Mouse (Mus musculus): ENCODE data around the gene Fxyd5. TPM values are rescaled to one million over a fixed set of nuclear protein-coding genes. Genes with fewer than 3 reads are reported as not detected.

Gene Fxyd5
- polyA plus RNA-seq, 2 experiments: 17.4 to 28.8 TPM

DNA sequence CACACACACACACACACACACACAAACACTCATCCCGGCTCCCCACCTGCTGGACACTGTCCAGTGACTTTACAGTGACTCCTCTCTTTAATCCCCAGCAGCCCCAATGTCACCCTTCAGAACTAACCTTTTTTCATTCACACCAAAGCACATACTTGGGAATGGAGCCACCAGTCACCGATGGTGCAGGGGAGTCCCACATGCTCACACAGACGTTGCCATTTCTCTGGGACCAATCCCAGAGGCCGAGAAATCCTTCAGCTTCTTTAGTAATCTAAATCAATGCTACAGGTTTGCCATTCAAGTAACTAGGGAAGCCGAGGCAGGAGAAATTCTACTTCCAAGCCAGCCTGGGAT is 32.4 kb upstream of the Fxyd5 start:
- H3K4me3 ChIP-seq (replicated peaks; ENCODE audit: low read length): no peak overlapping the region
- H3K9me3 ChIP-seq (ENCODE audit: control insufficient read depth, low read length): no peaks in the 10 kb centered on the region
- no peak overlapping the region for H3K4me2 ChIP-seq (replicated peaks; ENCODE audit: low read depth, low read length, severe bottlenecking)
- ATAC-seq (ENCODE audit: low FRiP score, low read depth): no peak
- no peaks in the 10 kb centered on the region for H3K27me3 ChIP-seq (ENCODE audit: control insufficient read depth, insufficient read depth, low read length)
- DNase-seq (ENCODE audit: low spot score): no peak
- H3K4me1 ChIP-seq (ENCODE audit: control insufficient read depth, insufficient read depth, low read length): peaks cover 11% of the 10 kb centered on the region; the same call in 1 of the 2 replicates
- H3K9ac ChIP-seq (ENCODE audit: low read depth, low read length, severe bottlenecking): no peak overlapping the region
- no peaks in the 10 kb centered on the region for H3K36me3 ChIP-seq (ENCODE audit: control insufficient read depth, insufficient read depth, low read length)
- H3K27ac ChIP-seq (replicated peaks; ENCODE audit: low read depth, low read length): no peak overlapping the region
- no peak for TF ChIP-seq POLR2A (IDR thresholded peaks at IDR 0.05; ENCODE audit: borderline replicate concordance, extremely low read depth, insufficient read depth, insufficient read length)
- 63% methylated on average over 5 of the region's 5 CpGs for WGBS

DNA sequence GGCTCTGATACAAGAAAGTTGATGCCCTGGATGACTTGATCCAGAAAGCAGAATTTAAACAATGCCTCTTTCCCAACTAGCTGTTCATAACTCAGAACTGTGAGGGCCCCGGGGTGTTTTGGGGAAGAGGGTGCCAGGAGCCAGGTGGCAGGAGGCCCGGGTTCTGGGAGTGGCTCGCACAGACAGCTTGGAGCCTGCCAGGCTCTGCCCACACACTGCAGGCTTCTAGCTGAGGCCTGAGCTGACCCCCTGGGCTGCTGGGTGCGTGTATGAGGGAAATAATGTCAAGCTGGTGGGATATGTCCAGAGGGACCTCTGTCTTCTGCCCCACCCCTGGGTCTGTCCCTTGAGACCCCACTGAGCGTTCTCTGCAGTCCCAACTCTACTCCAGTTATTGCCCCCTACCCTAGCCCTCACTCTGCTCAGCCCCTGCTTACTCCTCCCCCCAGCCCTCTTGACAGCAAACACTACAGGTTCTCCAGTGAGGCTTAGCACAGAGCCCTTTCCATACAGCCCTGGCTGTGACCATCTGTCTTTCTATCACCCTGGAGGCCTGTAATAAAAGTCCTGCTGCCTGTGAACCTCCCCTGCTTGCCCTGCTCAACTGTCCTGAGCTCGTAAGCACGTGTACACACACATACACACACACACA is 31.9 kb upstream of the Fxyd5 start:
- Histone ChIP-seq H3K4me3 (replicated peaks; ENCODE audit: low read length) (no peak overlapping the region), H3K36me3 (ENCODE audit: control insufficient read depth, insufficient read depth, low read length) (no peaks in the 10 kb centered on the region), H3K27me3 (ENCODE audit: control insufficient read depth, insufficient read depth, low read length) (no peaks in the 10 kb centered on the region), H3K27ac (replicated peaks; ENCODE audit: low read depth, low read length) (no peak overlapping the region), H3K4me2 (replicated peaks; ENCODE audit: low read depth, low read length, severe bottlenecking) (no peak overlapping the region), H3K9ac (ENCODE audit: low read depth, low read length, severe bottlenecking) (no peak overlapping the region), H3K4me1 (ENCODE audit: control insufficient read depth, insufficient read depth, low read length) (peaks cover 11% of the 10 kb centered on the region; the same call in 1 of the 2 replicates), H3K9me3 (ENCODE audit: control insufficient read depth, low read length) (no peaks in the 10 kb centered on the region)
- no peak for TF ChIP-seq POLR2A (IDR thresholded peaks at IDR 0.05; ENCODE audit: borderline replicate concordance, extremely low read depth, insufficient read depth, insufficient read length)
- 49% methylated on average over 7 of the region's 7 CpGs for WGBS
- DNase-seq (ENCODE audit: low spot score): no peak
- ATAC-seq (ENCODE audit: low FRiP score, low read depth): no peak

GRCm38 (mm10) chr7:31073546-31073945 is 31.3 kb upstream of the Fxyd5 start:
- Histone ChIP-seq H3K9ac (ENCODE audit: low read depth, low read length, severe bottlenecking) (no peak overlapping the region), H3K27ac (replicated peaks; ENCODE audit: low read depth, low read length) (no peak overlapping the region), H3K4me2 (replicated peaks; ENCODE audit: low read depth, low read length, severe bottlenecking) (no peak overlapping the region), H3K4me3 (replicated peaks; ENCODE audit: low read length) (no peak overlapping the region), H3K36me3 (ENCODE audit: control insufficient read depth, insufficient read depth, low read length) (no peaks in the 10 kb centered on the region), H3K4me1 (ENCODE audit: control insufficient read depth, insufficient read depth, low read length) (peaks cover 16% of the 10 kb centered on the region; the same call in 1 of the 2 replicates), H3K9me3 (ENCODE audit: control insufficient read depth, low read length) (no peaks in the 10 kb centered on the region), H3K27me3 (ENCODE audit: control insufficient read depth, insufficient read depth, low read length) (no peaks in the 10 kb centered on the region)
- DNase-seq (ENCODE audit: low spot score) (no peak), ATAC-seq (ENCODE audit: low FRiP score, low read depth) (no peak)
- TF ChIP-seq POLR2A (IDR thresholded peaks at IDR 0.05; ENCODE audit: borderline replicate concordance, extremely low read depth, insufficient read depth, insufficient read length): no peak

- Histone ChIP-seq H3K4me2 (replicated peaks; ENCODE audit: low read depth, low read length, severe bottlenecking) (no peak overlapping the region), H3K36me3 (ENCODE audit: control insufficient read depth, insufficient read depth, low read length) (no peaks in the 10 kb centered on the region), H3K27ac (replicated peaks; ENCODE audit: low read depth, low read length) (no peak overlapping the region), H3K4me1 (ENCODE audit: control insufficient read depth, insufficient read depth, low read length) (peaks cover 23% of the 10 kb centered on the region), H3K9me3 (ENCODE audit: control insufficient read depth, low read length) (no peaks in the 10 kb centered on the region), H3K9ac (ENCODE audit: low read depth, low read length, severe bottlenecking) (no peak overlapping the region), H3K27me3 (ENCODE audit: control insufficient read depth, insufficient read depth, low read length) (no peaks in the 10 kb centered on the region), H3K4me3 (replicated peaks; ENCODE audit: low read length) (no peak overlapping the region)
- TF ChIP-seq POLR2A (IDR thresholded peaks at IDR 0.05; ENCODE audit: borderline replicate concordance, extremely low read depth, insufficient read depth, insufficient read length): no peak
- ATAC-seq (ENCODE audit: low FRiP score, low read depth) (no peak), DNase-seq (ENCODE audit: low spot score) (no peak)
- WGBS: 25% methylated on average over 9 of the region's 9 CpGs
Observed at GRCm38 (mm10) chr7:31072326-31072725, 30.0 kb upstream of the Fxyd5 start.

- 81% methylated on average over 6 of the region's 6 CpGs for WGBS
- no peak for DNase-seq (ENCODE audit: low spot score)
- H3K9ac ChIP-seq (ENCODE audit: low read depth, low read length, severe bottlenecking): no peak overlapping the region
- peaks cover 14% of the 10 kb centered on the region for H3K4me1 ChIP-seq (ENCODE audit: control insufficient read depth, insufficient read depth, low read length)
- no peaks in the 10 kb centered on the region for H3K9me3 ChIP-seq (ENCODE audit: control insufficient read depth, low read length)
- no peak overlapping the region for H3K4me3 ChIP-seq (replicated peaks; ENCODE audit: low read length)
- H3K36me3 ChIP-seq (ENCODE audit: control insufficient read depth, insufficient read depth, low read length): no peaks in the 10 kb centered on the region
- no peak for ATAC-seq (ENCODE audit: low FRiP score, low read depth)
- no peak for TF ChIP-seq POLR2A (IDR thresholded peaks at IDR 0.05; ENCODE audit: borderline replicate concordance, extremely low read depth, insufficient read depth, insufficient read length)
- H3K27ac ChIP-seq (replicated peaks; ENCODE audit: low read depth, low read length): no peak overlapping the region
- H3K27me3 ChIP-seq (ENCODE audit: control insufficient read depth, insufficient read depth, low read length): no peaks in the 10 kb centered on the region
- no peak overlapping the region for H3K4me2 ChIP-seq (replicated peaks; ENCODE audit: low read depth, low read length, severe bottlenecking)
Observed at GRCm38 (mm10) chr7:31070324-31070723, 28.0 kb upstream of the Fxyd5 start.
